Mouse (Mus musculus): Measurements from ENCODE around the gene Zfp94. TPM values are rescaled to one million over a fixed set of nuclear protein-coding genes. Genes with fewer than 3 reads are reported as not detected.
A peak's percentile ranks its signal among the peaks of the same experiment; 100 is the strongest.

Gene Zfp94
- polyA plus RNA-seq, 1 experiment from 2014 or later: 19.5 TPM

DNA sequence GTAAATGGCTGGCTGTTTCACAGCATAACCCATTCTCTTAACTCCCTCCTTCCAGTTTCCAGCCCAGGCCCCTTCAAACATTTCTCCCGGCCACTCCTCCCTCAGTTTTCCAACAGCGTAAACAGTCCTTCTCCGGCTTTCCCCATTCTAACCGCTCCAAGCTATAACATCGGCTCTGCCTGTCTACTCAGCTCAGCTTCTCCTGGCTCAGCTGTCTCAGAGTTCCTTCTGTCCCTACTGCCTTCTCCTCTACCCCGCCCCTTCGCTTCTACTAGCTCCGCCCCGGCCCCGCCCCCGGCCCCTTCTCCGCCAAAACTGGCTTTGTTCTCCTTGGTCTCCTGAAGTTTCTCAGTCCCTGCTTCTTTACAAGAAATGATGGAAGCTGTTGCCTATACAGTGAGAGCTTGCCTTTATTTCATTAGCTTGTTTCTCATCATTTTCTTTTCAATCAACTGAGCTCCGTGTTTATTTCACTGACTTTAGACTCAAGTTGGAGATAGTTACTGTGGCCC, 15.6 kb downstream of the Zfp94 start, which contains the start of gene Zfp61:
Zfp61 (minus strand) TSS at position 462 of the 512 bp plus-strand sequence.
- Histone ChIP-seq H3K27me3 (no peaks in the 10 kb centered on the region), H3K9me3 (no peaks in the 10 kb centered on the region), H3K4me1 (replicated peaks) (peaks cover 26% of the 10 kb centered on the region), H3K36me3 (peaks cover 36% of the 10 kb centered on the region), H3K27ac (replicated peaks) (peak within 1 kb of the TSS; percentile 92), H3K9ac (peak within 1 kb of the TSS; percentile 82), H3K4me3 (peak within 1 kb of the TSS; percentile 78), H3K4me2 (peak within 1 kb of the TSS; percentile 88)
- 2% methylated on average over 13 of the region's 13 CpGs for WGBS
- ATAC-seq (ENCODE audit: low FRiP score, low read depth): peak; percentile 43; the same call in 1 of the 2 replicates

DNA sequence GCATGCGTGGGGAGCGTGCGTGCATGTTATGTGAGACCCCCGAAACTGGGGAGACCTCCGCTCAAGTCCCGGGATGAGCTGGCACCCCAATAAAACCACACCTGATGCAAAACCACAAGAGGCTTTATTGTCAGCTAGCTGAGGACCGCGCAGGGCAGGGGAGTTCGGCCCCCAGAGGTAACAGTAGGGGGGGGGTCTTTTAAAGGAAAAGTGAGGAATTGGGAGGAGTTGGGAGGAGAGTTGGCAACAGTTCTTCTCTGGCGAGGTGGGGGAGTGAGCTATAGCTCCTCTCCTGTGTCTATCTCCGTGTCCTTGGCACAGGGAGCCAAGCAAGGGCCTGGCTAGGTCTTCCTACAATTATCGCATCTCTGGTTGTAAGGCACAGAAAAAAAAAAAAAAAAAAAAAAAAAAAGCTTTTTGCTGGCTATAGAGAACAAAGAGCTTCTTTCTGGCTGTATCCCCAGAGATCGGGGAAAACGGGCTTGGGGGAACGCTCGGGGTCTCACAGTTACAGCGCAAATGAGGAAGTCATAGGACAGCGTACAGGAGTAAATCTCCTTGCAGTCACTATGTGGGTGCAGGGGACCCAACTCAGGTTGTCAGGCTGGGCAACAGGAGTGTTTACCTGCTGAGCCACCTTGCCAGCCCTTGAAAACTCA, 16.5 kb downstream of the Zfp94 start:
- H3K27ac ChIP-seq (replicated peaks): peak overlapping the region; percentile 92
- H3K4me1 ChIP-seq (replicated peaks): peaks cover 26% of the 10 kb centered on the region
- peak overlapping the region; percentile 82 for H3K9ac ChIP-seq
- under 1% methylated on average over 18 of the region's 18 CpGs for WGBS
- peak overlapping the region; percentile 88 for H3K4me2 ChIP-seq
- no peaks in the 10 kb centered on the region for H3K9me3 ChIP-seq
- peaks cover 41% of the 10 kb centered on the region for H3K36me3 ChIP-seq
- ATAC-seq (ENCODE audit: low FRiP score, low read depth): peak; percentile 53
- peak overlapping the region; percentile 78 for H3K4me3 ChIP-seq
- no peaks in the 10 kb centered on the region for H3K27me3 ChIP-seq

DNA sequence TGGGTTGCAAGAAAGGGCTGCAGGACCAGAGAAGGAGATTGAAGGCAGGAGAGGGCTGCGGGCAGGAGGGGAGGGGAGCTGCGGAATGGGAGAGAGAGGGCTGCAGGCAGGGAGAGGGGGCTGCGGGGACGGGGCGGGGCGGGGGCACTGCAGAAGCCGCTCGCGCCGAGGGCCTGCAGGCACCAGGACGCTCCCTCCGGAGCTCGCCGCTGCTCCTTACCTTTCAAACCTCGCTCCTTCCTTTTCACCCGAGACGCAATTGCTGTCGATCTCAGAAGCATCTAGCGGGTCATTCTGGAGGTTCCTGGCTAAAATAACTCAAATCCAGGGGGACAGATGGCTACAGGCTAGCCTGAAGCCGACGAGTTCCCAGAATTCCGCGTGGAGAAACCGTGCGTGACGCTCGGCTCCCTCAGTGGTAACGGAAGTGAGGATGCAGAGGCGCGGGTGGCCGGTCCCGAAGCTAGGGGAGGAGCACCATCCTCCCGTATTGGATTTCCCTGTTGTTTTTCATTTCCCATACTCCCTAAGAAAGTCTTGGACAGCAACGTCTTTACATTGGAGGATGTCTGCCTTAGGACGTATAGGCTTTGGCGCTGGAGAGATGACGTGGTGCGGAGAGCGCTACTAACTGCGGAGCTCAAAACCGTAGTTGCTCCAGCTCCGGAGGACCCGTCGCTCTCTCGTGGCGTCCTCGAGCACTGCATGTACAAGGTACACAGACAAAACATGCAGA, 17.3 kb downstream of the Zfp94 start:
- peak; percentile 92 for ATAC-seq (ENCODE audit: low FRiP score, low read depth)
- Histone ChIP-seq H3K9ac (peak overlapping the region; percentile 82), H3K4me1 (replicated peaks) (peaks cover 26% of the 10 kb centered on the region), H3K36me3 (peaks cover 49% of the 10 kb centered on the region), H3K4me2 (peak overlapping the region; percentile 88), H3K9me3 (no peaks in the 10 kb centered on the region), H3K27ac (replicated peaks) (peak overlapping the region; percentile 92), H3K4me3 (peak overlapping the region; percentile 78), H3K27me3 (no peaks in the 10 kb centered on the region)
- WGBS: under 1% methylated on average over 46 of the region's 47 CpGs

DNA sequence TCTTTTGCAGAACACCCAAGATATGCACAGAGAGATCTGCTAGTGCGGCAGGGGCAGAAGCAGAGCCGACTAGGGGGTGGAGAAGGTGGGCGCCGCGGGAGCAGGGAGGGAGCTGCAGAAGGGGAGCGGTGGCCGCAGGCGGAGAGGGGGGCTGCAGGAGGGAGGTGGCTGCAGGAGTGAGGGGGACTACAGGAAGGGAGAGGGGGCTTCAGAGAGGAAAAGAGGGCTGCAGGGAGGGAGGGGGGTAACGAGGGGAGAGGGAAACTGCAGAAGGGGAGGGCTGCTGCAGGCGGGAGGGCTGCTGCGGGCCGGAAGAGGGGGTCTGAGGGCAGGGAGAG, 17.9 kb downstream of the Zfp94 start:
- peak; percentile 50 for ATAC-seq (ENCODE audit: low FRiP score, low read depth)
- peak overlapping the region; percentile 82 for H3K9ac ChIP-seq
- H3K36me3 ChIP-seq: peaks cover 52% of the 10 kb centered on the region
- WGBS: 0% methylated on average over 12 of the region's 12 CpGs
- H3K27me3 ChIP-seq: no peaks in the 10 kb centered on the region
- H3K27ac ChIP-seq (replicated peaks): peak overlapping the region; percentile 92
- no peaks in the 10 kb centered on the region for H3K9me3 ChIP-seq
- H3K4me3 ChIP-seq: peak overlapping the region; percentile 78
- peaks cover 26% of the 10 kb centered on the region for H3K4me1 ChIP-seq (replicated peaks)
- peak overlapping the region; percentile 88 for H3K4me2 ChIP-seq

DNA sequence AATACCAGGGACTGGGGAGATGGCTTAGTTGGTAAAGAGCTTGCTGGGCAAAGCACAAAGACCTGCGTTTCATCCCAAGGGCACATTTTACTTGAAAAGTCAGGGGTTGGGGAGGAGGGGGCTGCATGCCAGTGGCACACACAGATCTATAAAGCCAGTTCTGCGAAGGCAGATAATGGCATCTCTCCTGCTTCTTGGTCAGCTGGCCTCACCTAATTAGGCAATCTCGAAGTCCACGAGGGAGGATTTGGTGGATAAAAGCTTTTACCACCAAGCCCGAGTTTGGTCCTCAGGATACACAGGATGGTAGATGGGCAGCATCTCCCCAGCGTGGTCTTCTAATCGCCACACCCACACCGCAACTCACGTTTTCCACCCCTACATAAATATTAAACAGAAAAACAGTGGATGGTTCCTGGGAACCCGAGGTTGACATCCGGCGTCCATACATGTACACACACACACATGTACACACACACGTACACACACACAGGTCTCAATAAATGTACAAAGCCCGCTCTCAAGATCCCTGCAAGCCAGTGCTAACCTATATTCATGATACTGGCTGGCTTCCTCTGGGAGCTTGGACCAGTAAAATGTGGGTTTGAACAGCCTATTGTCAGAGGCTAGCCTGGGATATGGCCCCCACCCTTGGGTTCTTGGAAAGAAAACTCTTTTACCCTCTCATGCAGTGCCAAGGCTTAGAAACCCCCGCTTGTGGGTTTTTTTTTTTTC, 18.9 kb downstream of the Zfp94 start:
- no peak for ATAC-seq (ENCODE audit: low FRiP score, low read depth)
- H3K27ac ChIP-seq (replicated peaks): 0 out of 2 replicates have a peak overlapping the region, but pooled peaks have one; percentile 92
- H3K4me1 ChIP-seq (replicated peaks): peaks cover 26% of the 10 kb centered on the region
- WGBS: 90% methylated on average over 15 of the region's 15 CpGs
- H3K27me3 ChIP-seq: no peaks in the 10 kb centered on the region
- H3K4me3 ChIP-seq: peak overlapping the region; percentile 78
- H3K4me2 ChIP-seq: peak overlapping the region; percentile 88
- no peaks in the 10 kb centered on the region for H3K9me3 ChIP-seq
- H3K9ac ChIP-seq: 0 out of 2 replicates have a peak overlapping the region, but pooled peaks have one; percentile 82
- peaks cover 50% of the 10 kb centered on the region for H3K36me3 ChIP-seq

DNA sequence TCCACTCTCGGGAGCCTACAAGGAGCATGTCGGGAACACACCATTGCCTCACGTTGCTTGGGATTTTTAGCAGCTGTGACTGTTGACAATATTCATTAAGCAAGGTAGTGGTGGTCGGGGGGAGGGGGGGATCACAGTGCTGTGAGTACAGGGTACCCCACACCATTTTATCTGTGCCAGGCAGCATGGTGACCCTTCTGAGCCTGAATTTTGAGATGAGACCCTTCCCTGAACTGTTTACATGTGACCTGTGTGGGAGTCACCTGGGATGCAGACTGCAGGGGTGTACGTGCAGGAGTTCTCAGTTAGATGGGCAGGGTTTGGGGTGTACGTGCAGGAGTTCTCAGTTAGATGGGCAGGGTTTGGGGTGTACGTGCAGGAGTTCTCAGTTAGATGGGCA, 20.1 kb downstream of the Zfp94 start:
- WGBS: 93% methylated on average over 7 of the region's 7 CpGs
- no peak overlapping the region for H3K4me3 ChIP-seq
- H3K4me2 ChIP-seq: no peak overlapping the region
- H3K9ac ChIP-seq: no peak overlapping the region
- H3K4me1 ChIP-seq (replicated peaks): peaks cover 26% of the 10 kb centered on the region
- no peak overlapping the region for H3K27ac ChIP-seq (replicated peaks)
- no peaks in the 10 kb centered on the region for H3K9me3 ChIP-seq
- ATAC-seq (ENCODE audit: low FRiP score, low read depth): no peak
- H3K36me3 ChIP-seq: peaks cover 51% of the 10 kb centered on the region
- no peaks in the 10 kb centered on the region for H3K27me3 ChIP-seq

DNA sequence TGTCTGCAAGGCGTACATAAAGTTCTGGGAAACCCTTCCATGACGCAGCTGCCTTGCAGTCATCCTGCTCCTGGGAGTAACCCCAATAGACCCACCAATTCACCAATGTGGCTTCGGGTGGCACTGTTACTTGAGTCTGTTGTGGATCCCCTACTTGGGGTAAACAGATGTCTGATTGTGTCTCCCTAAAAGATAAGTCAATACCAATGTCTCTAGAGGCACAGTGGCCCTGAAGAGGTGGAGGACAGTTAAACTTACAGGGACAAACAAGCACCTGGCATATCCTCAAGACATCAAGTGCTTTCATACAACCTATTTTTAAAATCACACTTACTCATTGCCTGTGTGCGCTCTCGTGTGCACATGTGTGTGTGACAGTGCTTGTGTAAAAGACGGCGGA, 21.1 kb downstream of the Zfp94 start:
- peaks cover 19% of the 10 kb centered on the region for H3K4me1 ChIP-seq (replicated peaks)
- H3K9me3 ChIP-seq: no peaks in the 10 kb centered on the region
- H3K4me3 ChIP-seq: no peak overlapping the region
- peaks cover 59% of the 10 kb centered on the region for H3K36me3 ChIP-seq
- no peak overlapping the region for H3K9ac ChIP-seq
- 99% methylated on average over 7 of the region's 7 CpGs for WGBS
- H3K27me3 ChIP-seq: no peaks in the 10 kb centered on the region
- H3K4me2 ChIP-seq: no peak overlapping the region
- ATAC-seq (ENCODE audit: low FRiP score, low read depth): no peak
- H3K27ac ChIP-seq (replicated peaks): no peak overlapping the region

DNA sequence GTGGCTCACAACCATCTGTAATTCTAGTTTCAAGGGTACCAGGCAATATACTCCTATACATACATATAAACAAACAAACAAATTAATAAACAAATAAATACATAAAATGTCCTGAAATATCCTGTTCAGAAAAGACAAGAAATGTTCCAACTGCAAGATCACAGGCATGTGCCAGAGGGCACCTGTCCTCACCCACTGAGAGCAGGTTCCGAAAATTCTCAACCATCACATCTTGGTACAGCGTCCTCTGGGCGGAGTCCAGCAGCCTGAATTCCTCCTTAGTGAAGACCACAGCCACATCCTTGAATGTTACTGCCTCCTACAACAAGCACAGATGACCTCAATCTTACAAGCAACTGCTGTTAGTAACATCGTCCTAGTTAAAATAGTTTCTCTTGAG, 21.7 kb downstream of the Zfp94 start:
- Histone ChIP-seq H3K36me3 (peaks cover 66% of the 10 kb centered on the region), H3K4me2 (no peak overlapping the region), H3K27ac (replicated peaks) (no peak overlapping the region), H3K27me3 (no peaks in the 10 kb centered on the region), H3K4me3 (no peak overlapping the region), H3K9ac (no peak overlapping the region), H3K9me3 (no peaks in the 10 kb centered on the region), H3K4me1 (replicated peaks) (peaks cover 13% of the 10 kb centered on the region)
- WGBS: over 99% methylated on average over 4 of the region's 4 CpGs
- ATAC-seq (ENCODE audit: low FRiP score, low read depth): no peak

DNA sequence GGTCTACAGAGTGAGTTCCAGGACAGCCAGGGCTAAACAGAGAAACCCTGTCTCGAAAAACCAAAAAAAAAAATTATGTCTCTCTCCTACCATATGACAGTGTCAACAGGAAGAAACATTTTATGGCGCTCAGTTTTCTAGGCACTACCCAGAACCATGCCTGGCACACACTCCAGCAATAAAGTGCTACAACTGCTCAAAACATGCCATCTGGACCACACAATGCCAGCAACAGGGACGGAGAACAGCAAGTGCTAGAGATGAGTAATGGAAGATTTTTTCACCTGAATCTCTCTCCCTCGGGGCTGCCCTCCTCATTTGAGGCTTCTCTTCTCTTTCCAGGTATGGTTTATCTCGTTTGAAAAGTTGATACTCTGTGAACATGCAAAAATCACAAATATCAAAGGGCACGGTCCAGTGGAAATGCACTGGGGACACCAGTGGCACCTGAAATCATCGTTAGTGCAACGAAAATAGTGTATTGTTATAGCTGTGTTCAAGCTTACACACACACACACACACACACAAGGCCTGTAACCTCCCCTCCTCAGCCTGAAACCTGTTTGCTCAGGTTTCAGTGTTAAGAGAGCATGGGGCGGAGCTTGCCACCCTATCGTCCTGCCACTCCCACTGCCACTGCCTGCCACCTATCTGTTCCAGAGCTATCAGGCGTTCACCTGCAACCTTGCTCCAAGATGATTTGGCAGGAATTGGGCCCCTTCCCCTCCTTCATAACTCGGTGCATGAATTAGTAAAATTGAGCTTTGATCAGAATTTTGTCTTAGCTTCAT, 23.2 kb downstream of the Zfp94 start:
- H3K36me3 ChIP-seq: peaks cover 75% of the 10 kb centered on the region
- no peak overlapping the region for H3K4me3 ChIP-seq
- H3K9ac ChIP-seq: no peak overlapping the region

DNA sequence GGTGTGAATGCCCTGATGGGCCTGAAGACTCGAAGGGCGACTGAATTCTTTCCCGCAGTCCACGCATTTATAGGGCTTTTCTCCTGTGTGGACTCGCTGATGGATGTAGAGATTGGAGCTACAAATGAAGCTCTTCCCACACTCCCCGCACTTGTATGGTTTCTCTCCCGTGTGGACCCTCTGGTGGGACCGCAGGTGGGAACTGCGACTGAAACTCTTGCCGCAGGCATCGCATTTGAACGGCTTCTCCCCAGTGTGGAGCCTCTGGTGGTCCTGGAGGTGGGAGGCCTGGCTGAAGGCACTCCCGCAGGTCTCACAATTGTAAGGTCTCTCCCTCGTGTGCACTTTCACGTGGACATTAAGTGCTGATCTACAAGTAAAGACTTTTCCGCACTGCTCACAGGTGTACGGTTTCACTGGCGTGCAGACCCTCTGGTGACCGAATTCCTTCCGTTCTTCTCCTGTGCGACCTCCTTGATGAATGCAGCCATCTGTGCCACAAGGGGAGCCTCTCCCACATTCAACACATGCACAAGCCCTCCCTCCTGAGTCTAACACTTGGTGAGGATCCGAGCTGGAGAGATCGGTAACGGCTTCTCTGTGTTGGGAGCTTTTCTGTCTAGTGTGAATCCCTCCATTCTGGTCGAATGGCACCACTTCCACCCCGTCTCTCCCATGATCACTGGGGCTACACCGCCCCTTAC, 24.9 kb downstream of the Zfp94 start:
- no peaks in the 10 kb centered on the region for H3K9me3 ChIP-seq
- H3K36me3 ChIP-seq: peaks cover 89% of the 10 kb centered on the region
- no peaks in the 10 kb centered on the region for H3K27me3 ChIP-seq
- H3K4me3 ChIP-seq: no peak overlapping the region
- no peak overlapping the region for H3K4me2 ChIP-seq
- no peak overlapping the region for H3K9ac ChIP-seq
- ATAC-seq (ENCODE audit: low FRiP score, low read depth): no peak
- no peaks in the 10 kb centered on the region for H3K4me1 ChIP-seq (replicated peaks)
- no peak overlapping the region for H3K27ac ChIP-seq (replicated peaks)
- WGBS: 92% methylated on average over 27 of the region's 27 CpGs

More for the DNA sequence above, 23.2 kb downstream of the Zfp94 start:
- ATAC-seq (ENCODE audit: low FRiP score, low read depth): no peak
- no peaks in the 10 kb centered on the region for H3K27me3 ChIP-seq
- no peak overlapping the region for H3K27ac ChIP-seq (replicated peaks)
- WGBS: 93% methylated on average over 12 of the region's 12 CpGs
- no peak overlapping the region for H3K4me2 ChIP-seq
- peaks cover 10% of the 10 kb centered on the region for H3K4me1 ChIP-seq (replicated peaks)
- H3K9me3 ChIP-seq: no peaks in the 10 kb centered on the region
